Mouse (Mus musculus): ENCODE data around the gene Itpr1. TPM values are rescaled to one million over a fixed set of nuclear protein-coding genes. Genes with fewer than 3 reads are reported as not detected.
A peak's percentile ranks its signal among the peaks of the same experiment; 100 is the strongest.

Gene Itpr1
- polyA plus RNA-seq, 1 experiment from 2014 or later, result 5.4 TPM

GRCm38 (mm10) chr6:108532486-108533179 lies 319.7 kb downstream of the Itpr1 start:
- H3K4me1 ChIP-seq, result peaks cover 77% of the 10 kb centered on the region
- 76% methylated on average over 10 of the region's 10 CpGs for WGBS (ENCODE audit: insufficient replicate concordance)
- peak overlapping the region; percentile 56 for H3K4me2 ChIP-seq
- no peak for ATAC-seq
- H3K27me3 ChIP-seq (replicated peaks), result no peaks in the 10 kb centered on the region
- peak overlapping the region; percentile 64; the same call in 1 of the 2 replicates for H3K9ac ChIP-seq
- H3K36me3 ChIP-seq, result no peaks in the 10 kb centered on the region
- H3K9me3 ChIP-seq (replicated peaks), result no peaks in the 10 kb centered on the region
- H3K4me3 ChIP-seq, result no peak overlapping the region
- H3K27ac ChIP-seq, result peak overlapping the region; percentile 89

- no peak overlapping the region for H3K4me2 ChIP-seq
- H3K4me3 ChIP-seq, result no peak overlapping the region
- peaks cover 62% of the 10 kb centered on the region for H3K4me1 ChIP-seq
- WGBS (ENCODE audit: insufficient replicate concordance), result 74% methylated on average over 5 of the region's 5 CpGs
- H3K9me3 ChIP-seq (replicated peaks), result no peaks in the 10 kb centered on the region
- ATAC-seq, result no peak
- H3K36me3 ChIP-seq, result no peaks in the 10 kb centered on the region
- peak overlapping the region; percentile 23; the same call in 1 of the 2 replicates for H3K27ac ChIP-seq
- H3K27me3 ChIP-seq (replicated peaks), result no peaks in the 10 kb centered on the region
- no peak overlapping the region for H3K9ac ChIP-seq
Observed at GRCm38 (mm10) chr6:108534139-108534538, 321.2 kb downstream of the Itpr1 start.

GRCm38 (mm10) chr6:108534596-108534995 lies 321.7 kb downstream of the Itpr1 start:
- ATAC-seq, result no peak
- H3K9ac ChIP-seq, result no peak overlapping the region
- WGBS (ENCODE audit: insufficient replicate concordance), result 75% methylated on average over 6 of the region's 6 CpGs
- H3K4me3 ChIP-seq, result no peak overlapping the region
- H3K4me2 ChIP-seq, result no peak overlapping the region
- no peaks in the 10 kb centered on the region for H3K36me3 ChIP-seq
- H3K9me3 ChIP-seq (replicated peaks), result no peaks in the 10 kb centered on the region
- H3K4me1 ChIP-seq, result peaks cover 58% of the 10 kb centered on the region
- H3K27me3 ChIP-seq (replicated peaks), result no peaks in the 10 kb centered on the region
- H3K27ac ChIP-seq, result no peak overlapping the region

- H3K4me2 ChIP-seq, result no peak overlapping the region
- no peaks in the 10 kb centered on the region for H3K36me3 ChIP-seq
- H3K4me3 ChIP-seq, result no peak overlapping the region
- H3K4me1 ChIP-seq, result peaks cover 52% of the 10 kb centered on the region
- WGBS (ENCODE audit: insufficient replicate concordance), result 78% methylated on average over 4 of the region's 4 CpGs
- ATAC-seq, result no peak
- H3K9me3 ChIP-seq (replicated peaks), result no peaks in the 10 kb centered on the region
- no peaks in the 10 kb centered on the region for H3K27me3 ChIP-seq (replicated peaks)
- H3K9ac ChIP-seq, result no peak overlapping the region
- H3K27ac ChIP-seq, result no peak overlapping the region
Observed at GRCm38 (mm10) chr6:108535309-108535708, 322.4 kb downstream of the Itpr1 start.

GRCm38 (mm10) chr6:108536546-108537317 lies 323.8 kb downstream of the Itpr1 start:
- ATAC-seq, result no peak
- WGBS (ENCODE audit: insufficient replicate concordance), result 31% methylated on average over 8 of the region's 8 CpGs

GRCm38 (mm10) chr6:108538406-108538805 lies 325.5 kb downstream of the Itpr1 start:
- Histone ChIP-seq H3K27me3 (replicated peaks) (no peaks in the 10 kb centered on the region), H3K9ac (no peak overlapping the region), H3K27ac (no peak overlapping the region), H3K4me3 (no peak overlapping the region), H3K9me3 (replicated peaks) (no peaks in the 10 kb centered on the region), H3K4me1 (peaks cover 21% of the 10 kb centered on the region), H3K36me3 (no peaks in the 10 kb centered on the region), H3K4me2 (no peak overlapping the region)
- ATAC-seq, result no peak
- 80% methylated on average over 4 of the region's 4 CpGs for WGBS (ENCODE audit: insufficient replicate concordance)

More at GRCm38 (mm10) chr6:108536546-108537317, 323.8 kb downstream of the Itpr1 start:
- Histone ChIP-seq H3K4me1 (peaks cover 37% of the 10 kb centered on the region), H3K36me3 (no peaks in the 10 kb centered on the region), H3K27me3 (replicated peaks) (no peaks in the 10 kb centered on the region), H3K27ac (no peak overlapping the region), H3K9ac (no peak overlapping the region), H3K9me3 (replicated peaks) (no peaks in the 10 kb centered on the region), H3K4me2 (0 out of 2 replicates have a peak overlapping the region, but pooled peaks have one; percentile 7), H3K4me3 (no peak overlapping the region)

- Histone ChIP-seq H3K9ac (no peak overlapping the region), H3K27me3 (replicated peaks) (no peaks in the 10 kb centered on the region), H3K36me3 (no peaks in the 10 kb centered on the region), H3K9me3 (replicated peaks) (no peaks in the 10 kb centered on the region), H3K27ac (no peak overlapping the region), H3K4me1 (peaks cover 12% of the 10 kb centered on the region), H3K4me3 (no peak overlapping the region), H3K4me2 (no peak overlapping the region)
- no peak for ATAC-seq
- WGBS (ENCODE audit: insufficient replicate concordance), result 77% methylated on average over 6 of the region's 6 CpGs
Observed at GRCm38 (mm10) chr6:108540441-108540840, 327.5 kb downstream of the Itpr1 start.

- Histone ChIP-seq H3K36me3 (no peaks in the 10 kb centered on the region), H3K27ac (no peak overlapping the region), H3K9ac (no peak overlapping the region), H3K9me3 (replicated peaks) (no peaks in the 10 kb centered on the region), H3K4me1 (no peaks in the 10 kb centered on the region), H3K4me3 (no peak overlapping the region), H3K4me2 (no peak overlapping the region), H3K27me3 (replicated peaks) (no peaks in the 10 kb centered on the region)
- no peak for ATAC-seq
- WGBS (ENCODE audit: insufficient replicate concordance), result 79% methylated on average over 7 of the region's 7 CpGs
Observed at GRCm38 (mm10) chr6:108544917-108545316, 332.0 kb downstream of the Itpr1 start.

GRCm38 (mm10) chr6:108545464-108545863 lies 332.6 kb downstream of the Itpr1 start:
- H3K27ac ChIP-seq, result no peak overlapping the region

GRCm38 (mm10) chr6:108548413-108548812 lies 335.5 kb downstream of the Itpr1 start:
- H3K4me3 ChIP-seq, result no peak overlapping the region
- no peaks in the 10 kb centered on the region for H3K9me3 ChIP-seq (replicated peaks)
- ATAC-seq, result no peak
- H3K4me1 ChIP-seq, result no peaks in the 10 kb centered on the region
- no peak overlapping the region for H3K27ac ChIP-seq
- H3K36me3 ChIP-seq, result 0 out of 2 replicates have a peak, but pooled peaks cover 3% of the 10 kb centered on the region
- H3K9ac ChIP-seq, result no peak overlapping the region
- no peak overlapping the region for H3K4me2 ChIP-seq
- no peaks in the 10 kb centered on the region for H3K27me3 ChIP-seq (replicated peaks)
- 78% methylated on average over 3 of the region's 3 CpGs for WGBS (ENCODE audit: insufficient replicate concordance)

More at GRCm38 (mm10) chr6:108545464-108545863, 332.6 kb downstream of the Itpr1 start:
- ATAC-seq, result no peak
- Histone ChIP-seq H3K36me3 (no peaks in the 10 kb centered on the region), H3K4me2 (no peak overlapping the region), H3K9me3 (replicated peaks) (no peaks in the 10 kb centered on the region), H3K4me1 (no peaks in the 10 kb centered on the region), H3K27me3 (replicated peaks) (no peaks in the 10 kb centered on the region), H3K4me3 (no peak overlapping the region), H3K9ac (no peak overlapping the region)
- WGBS (ENCODE audit: insufficient replicate concordance), result 69% methylated on average over 5 of the region's 5 CpGs

- no peak for ATAC-seq
- no peak overlapping the region for H3K4me2 ChIP-seq
- H3K27me3 ChIP-seq (replicated peaks), result no peaks in the 10 kb centered on the region
- 59% methylated on average over 6 of the region's 6 CpGs for WGBS (ENCODE audit: insufficient replicate concordance)
- no peaks in the 10 kb centered on the region for H3K9me3 ChIP-seq (replicated peaks)
- no peak overlapping the region for H3K27ac ChIP-seq
- H3K4me3 ChIP-seq, result no peak overlapping the region
- H3K4me1 ChIP-seq, result no peaks in the 10 kb centered on the region
- H3K9ac ChIP-seq, result no peak overlapping the region
- 0 out of 2 replicates have a peak, but pooled peaks cover 3% of the 10 kb centered on the region for H3K36me3 ChIP-seq
Observed at GRCm38 (mm10) chr6:108549495-108549935, 336.6 kb downstream of the Itpr1 start.
